Mouse (Mus musculus) olfactory bulb, adult 2 months (tissue): ENCODE data around the gene Morn3. TPM values are rescaled to one million over a fixed set of nuclear protein-coding genes. Genes with fewer than 3 reads are reported as not detected.

ENCODE experiments used
- H3K27ac ChIP-seq: fragments of 200-500 bp; 2 replicates; pipeline ENCODE4 v1.5.1; 2012; ENCODE audit warnings: low read depth, low read length; ENCODE audit not compliant: insufficient read depth
- H3K4me1 ChIP-seq: fragments of 200-500 bp; 2 replicates; pipeline ENCODE4 v1.6.1; 2012; ENCODE audit warnings: low read length; ENCODE audit not compliant: control insufficient read depth, insufficient read depth
- H3K4me3 ChIP-seq: fragments of 200-500 bp; 2 replicates; pipeline ENCODE4 v1.5.1; 2012; ENCODE audit warnings: mild to moderate bottlenecking, low read depth, low read length, moderate library complexity; ENCODE audit not compliant: insufficient read depth
- CTCF ChIP-seq: fragments of 200-500 bp; IDR thresholded peaks from 2 replicates; pipeline ENCODE4 v1.5.1; 2012; ENCODE audit warnings: low read depth, mild to moderate bottlenecking, low read length, moderate library complexity; ENCODE audit not compliant: insufficient read depth
- POLR2A ChIP-seq: fragments of 200-500 bp; IDR thresholded peaks from 2 replicates; pipeline ENCODE4 v1.6.1; 2012; ENCODE audit warnings: mild to moderate bottlenecking, low read depth, low read length, moderate library complexity; ENCODE audit not compliant: insufficient read depth
- WGBS: fragments of 180-500 bp; shearing (Covaris S2); methylation state at CpG from one replicate; pipeline ENCODE4 v1.1.7; 2018; 5-methylcytosine and 5-hydroxymethylcytosine counted together
- polyA plus RNA-seq: library from polyadenylated mRNA; stranded (reverse); fragments of >200 nt; gene quantifications from 2 replicates; pipeline ENCODE4 v1.2.4, GENCODE M21; 2012; ENCODE audit warnings: low replicate concordance; ENCODE audit not compliant: missing spikeins, insufficient read depth, insufficient read length

Gene Morn3
- polyA plus RNA-seq, 1 experiment = not detected

DNA sequence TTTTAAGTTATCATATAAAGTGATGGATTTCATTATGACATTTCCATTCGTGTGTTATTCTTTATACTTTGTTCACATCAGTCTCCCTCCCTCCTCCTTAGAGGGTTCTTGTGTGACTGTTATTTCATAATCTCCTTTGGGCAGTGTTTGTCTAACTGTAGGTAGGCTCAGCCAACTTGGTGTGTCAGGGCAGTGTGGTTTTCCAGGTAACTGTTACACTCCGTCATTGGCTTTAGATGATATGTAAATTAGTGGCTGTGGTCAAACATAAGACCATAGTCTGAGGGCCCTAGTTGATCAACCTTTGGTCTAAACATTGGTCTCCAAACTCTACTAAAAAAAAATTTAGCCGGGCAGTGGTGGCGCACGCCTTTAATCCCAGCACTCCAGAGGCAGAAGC, 26.4 kb downstream of the Morn3 start:
- 93% methylated on average over 5 of the region's 5 CpGs for whole genome bisulfite sequencing
- TF ChIP-seq CTCF (no peak), POLR2A (no peak)
- Histone ChIP-seq H3K4me3 (no peak overlapping the region), H3K4me1 (peaks cover 23% of the 10 kb centered on the region), H3K27ac (no peak overlapping the region)

DNA sequence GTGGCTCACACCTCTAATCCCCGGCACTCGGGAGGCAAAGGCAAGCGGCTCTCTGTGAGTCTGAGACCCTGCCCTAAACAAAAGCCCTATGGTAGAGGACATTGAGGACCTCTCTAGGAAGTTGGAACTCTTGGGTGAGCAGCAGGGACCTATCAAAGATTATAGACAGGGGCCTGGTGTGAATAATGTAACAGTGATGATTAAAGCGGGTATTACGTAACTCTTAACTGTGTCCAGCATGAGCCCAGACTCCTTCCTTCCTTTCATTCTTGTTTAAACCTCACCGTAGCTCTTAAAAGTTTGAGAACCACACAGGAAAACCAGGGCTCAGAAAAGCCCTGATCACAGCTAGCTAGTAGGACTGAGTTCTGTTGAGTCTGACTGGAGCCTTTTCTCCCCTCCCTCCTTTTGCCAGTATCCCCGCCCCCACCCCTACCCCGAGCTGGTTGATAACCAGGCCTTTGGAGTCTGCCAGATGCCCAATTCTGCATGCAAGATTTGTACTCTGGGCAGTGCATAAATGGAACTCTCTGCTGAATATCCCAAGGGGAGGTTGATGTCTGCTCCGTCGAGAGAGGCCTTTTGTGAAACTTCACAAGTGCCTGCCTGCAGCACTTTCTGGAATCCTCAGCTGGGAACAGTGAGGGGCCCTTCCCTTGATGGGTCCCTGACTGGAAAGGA, 27.3 kb downstream of the Morn3 start:
- Histone ChIP-seq H3K4me1 (peaks cover 21% of the 10 kb centered on the region), H3K4me3 (no peak overlapping the region), H3K27ac (peak overlapping the region; percentile 45; the same call in 1 of the 2 replicates)
- 54% methylated on average over 10 of the region's 10 CpGs for WGBS
- TF ChIP-seq CTCF = no peak
- TF ChIP-seq POLR2A = no peak

DNA sequence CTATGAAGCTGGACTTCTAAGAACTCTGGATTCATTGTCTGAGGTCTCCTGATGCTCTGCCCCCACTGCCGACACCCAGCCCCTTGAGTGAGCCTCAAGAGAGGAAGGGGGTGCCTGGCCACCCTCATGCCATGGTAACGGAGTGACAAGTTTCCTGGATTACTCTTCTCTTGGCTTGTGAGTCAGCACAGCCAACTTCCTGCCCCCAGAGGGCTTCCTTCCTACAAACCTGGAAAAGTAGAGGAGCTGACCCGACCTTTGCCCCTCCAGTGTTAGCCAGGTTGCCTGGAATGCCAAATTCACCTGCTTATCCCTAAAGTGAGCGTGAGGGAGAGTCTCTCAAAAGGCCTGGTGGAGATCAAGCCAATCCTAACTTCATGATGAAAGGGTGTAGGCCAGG, 29.3 kb downstream of the Morn3 start:
- TF ChIP-seq CTCF (no peak), POLR2A (no peak)
- H3K4me1 ChIP-seq = peaks cover 23% of the 10 kb centered on the region
- no peak overlapping the region for H3K27ac ChIP-seq
- no peak overlapping the region for H3K4me3 ChIP-seq
- WGBS = 83% methylated on average over 4 of the region's 4 CpGs

DNA sequence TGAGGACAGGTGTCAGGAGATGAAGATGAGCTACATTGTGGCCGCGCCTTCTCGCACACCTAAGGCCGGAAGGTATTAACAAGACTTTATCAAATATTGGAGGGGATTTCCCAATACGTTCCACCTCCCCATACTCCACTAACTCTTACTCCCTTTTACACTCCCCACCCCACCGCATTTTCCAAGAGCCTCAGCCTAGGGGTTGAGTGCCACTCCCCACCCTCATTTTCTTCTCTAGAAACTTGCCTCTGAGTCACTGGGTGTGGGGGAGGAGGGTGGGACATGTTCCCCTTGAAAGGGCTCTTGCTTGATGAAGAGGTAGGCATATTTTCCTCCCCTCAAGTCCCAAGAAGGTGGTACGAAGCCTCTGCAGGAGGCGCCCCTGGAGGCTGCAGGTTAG, 30.9 kb downstream of the Morn3 start:
- WGBS = 22% methylated on average over 8 of the region's 8 CpGs
- TF ChIP-seq CTCF = no peak
- no peak for TF ChIP-seq POLR2A
- H3K4me3 ChIP-seq = peak overlapping the region; percentile 64
- H3K27ac ChIP-seq = no peak overlapping the region
- peaks cover 23% of the 10 kb centered on the region for H3K4me1 ChIP-seq

DNA sequence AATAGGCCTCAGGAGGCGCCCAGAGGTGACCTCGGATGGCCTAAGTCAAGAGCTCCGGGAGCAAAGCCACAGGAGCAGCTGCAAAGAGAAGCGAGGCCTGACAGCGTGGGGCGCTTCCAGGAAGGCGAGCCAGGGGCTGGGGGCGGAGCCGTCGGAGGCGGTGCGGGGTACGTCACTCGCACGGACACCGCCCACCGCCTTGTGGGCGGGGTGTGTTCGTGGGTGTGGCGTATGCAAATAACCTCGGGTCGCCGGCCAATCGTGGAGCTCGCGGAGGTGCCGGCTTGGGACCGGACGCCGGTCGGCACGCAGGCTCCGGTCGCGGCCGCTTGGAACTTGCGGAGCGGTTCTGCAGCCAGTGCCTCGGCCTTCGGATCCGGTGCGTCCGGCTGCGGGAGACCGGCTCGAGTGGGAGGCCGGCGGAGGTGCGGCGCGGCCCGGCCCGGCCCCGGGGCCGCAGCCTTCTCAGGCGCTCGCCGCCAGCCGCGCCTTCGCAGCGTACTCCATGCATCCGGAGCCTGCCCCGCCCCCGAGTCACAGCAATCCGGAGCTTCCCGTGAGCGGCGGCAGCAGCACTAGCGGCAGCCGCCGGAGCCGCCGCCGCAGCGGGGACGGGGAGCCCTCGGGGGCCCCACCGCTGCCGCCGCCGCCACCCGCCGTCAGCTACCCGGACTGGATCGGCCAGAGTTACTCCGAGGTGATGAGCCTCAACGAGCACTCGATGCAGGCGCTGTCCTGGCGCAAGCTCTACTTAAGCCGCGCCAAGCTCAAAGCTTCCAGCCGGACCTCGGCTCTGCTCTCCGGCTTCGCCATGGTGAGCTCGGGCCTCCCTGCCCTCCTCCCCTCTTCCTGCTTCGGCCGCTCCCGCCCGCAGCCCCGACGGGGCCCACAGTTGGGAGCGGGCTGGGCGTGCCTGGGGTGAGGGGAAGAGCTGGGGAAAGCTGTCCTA, 31.8 kb downstream of the Morn3 start, which contains the start of gene Orai1:
Orai1 (plus strand) TSS at position 322 of the 949 bp plus-strand sequence.
- peak within 1 kb of the TSS; percentile 64 for H3K4me3 ChIP-seq
- WGBS = under 1% methylated on average over 106 of the region's 106 CpGs
- peak within 1 kb of the TSS; percentile 83 for H3K27ac ChIP-seq
- TF ChIP-seq CTCF = no peak
- peak; percentile 55 for TF ChIP-seq POLR2A
- H3K4me1 ChIP-seq = peaks cover 23% of the 10 kb centered on the region

DNA sequence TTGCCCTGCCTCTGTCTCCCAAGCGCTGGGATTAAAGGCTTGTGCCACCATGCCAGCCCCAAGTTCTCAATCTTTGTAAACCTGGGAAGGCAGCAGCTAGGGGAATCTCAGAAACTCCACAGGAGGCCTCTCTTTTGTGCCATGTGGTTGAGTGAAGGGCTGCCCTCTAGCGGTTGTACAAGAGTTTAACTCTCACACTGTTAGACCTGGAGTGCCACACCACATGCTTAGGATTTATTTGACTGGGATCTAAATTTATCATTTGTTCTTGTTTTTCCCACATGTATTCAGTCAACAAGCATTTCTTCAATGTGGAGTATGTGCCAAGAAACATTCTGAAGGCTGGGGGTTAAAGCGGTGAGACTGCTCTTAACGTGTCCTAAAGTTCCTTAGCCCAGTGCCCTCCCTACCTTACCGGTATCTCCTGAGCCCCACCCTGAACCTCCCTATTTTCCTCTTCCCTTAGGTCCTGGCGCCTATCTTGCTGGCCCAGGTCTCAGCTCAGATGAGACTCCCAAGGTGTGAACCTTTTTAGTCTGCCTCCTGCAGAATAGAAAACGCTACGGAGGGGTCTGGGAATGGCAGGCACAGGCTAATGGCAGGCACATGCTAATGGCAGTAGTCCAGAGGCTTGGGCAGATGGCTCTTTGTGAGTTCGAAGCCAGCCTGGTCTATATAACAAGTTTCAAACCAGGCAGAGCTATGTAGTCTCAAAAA, 33.1 kb downstream of the Morn3 start:
- Histone ChIP-seq H3K4me1 (peaks cover 17% of the 10 kb centered on the region), H3K4me3 (no peak overlapping the region), H3K27ac (no peak overlapping the region)
- TF ChIP-seq CTCF = no peak
- TF ChIP-seq POLR2A = no peak
- WGBS = 59% methylated on average over 9 of the region's 9 CpGs

DNA sequence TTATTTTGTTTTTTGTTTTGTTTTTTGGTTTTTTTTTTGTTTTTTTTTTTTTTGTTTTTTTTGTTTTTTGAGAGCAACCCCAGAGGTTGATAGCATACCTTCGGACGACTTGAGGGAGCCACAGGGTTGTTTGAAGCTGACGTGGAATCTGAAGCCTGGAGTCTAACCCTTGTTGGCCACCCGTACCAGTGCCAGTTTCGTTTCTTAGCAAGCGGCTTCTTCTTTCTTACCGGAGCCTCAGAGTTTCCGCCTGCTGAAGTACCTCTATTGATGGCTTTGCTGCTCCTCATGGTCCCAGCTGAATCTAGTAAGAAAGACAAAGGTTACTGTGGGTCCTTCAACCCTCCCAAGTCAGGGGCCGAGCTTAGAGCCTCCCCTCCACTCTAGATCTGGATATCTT, 35.1 kb downstream of the Morn3 start:
- no peak overlapping the region for H3K27ac ChIP-seq
- TF ChIP-seq CTCF (no peak), POLR2A (no peak)
- peaks cover 12% of the 10 kb centered on the region for H3K4me1 ChIP-seq
- H3K4me3 ChIP-seq = no peak overlapping the region
- 93% methylated on average over 9 of the region's 9 CpGs for WGBS

DNA sequence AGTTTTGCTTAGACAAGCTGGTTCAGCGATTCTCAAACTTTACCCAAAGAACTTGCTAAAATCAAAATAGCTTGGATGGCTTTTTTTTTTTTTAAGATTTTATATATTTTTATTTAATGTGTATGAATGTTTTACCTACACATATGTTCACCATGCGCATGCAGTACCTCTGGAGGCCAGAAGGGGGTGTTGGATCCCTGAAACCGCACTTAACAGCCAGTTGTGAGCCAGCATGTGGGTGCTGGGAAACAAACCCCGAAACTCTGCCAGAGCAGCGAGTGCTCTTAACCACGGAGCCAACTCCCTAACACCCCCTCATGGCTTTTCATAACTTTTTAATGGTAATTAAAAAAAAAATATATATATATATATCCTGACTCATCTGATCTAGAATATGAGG, 36.0 kb downstream of the Morn3 start:
- TF ChIP-seq CTCF = no peak
- 90% methylated on average over 6 of the region's 6 CpGs for WGBS
- peaks cover 9% of the 10 kb centered on the region for H3K4me1 ChIP-seq
- no peak overlapping the region for H3K4me3 ChIP-seq
- H3K27ac ChIP-seq = no peak overlapping the region

DNA sequence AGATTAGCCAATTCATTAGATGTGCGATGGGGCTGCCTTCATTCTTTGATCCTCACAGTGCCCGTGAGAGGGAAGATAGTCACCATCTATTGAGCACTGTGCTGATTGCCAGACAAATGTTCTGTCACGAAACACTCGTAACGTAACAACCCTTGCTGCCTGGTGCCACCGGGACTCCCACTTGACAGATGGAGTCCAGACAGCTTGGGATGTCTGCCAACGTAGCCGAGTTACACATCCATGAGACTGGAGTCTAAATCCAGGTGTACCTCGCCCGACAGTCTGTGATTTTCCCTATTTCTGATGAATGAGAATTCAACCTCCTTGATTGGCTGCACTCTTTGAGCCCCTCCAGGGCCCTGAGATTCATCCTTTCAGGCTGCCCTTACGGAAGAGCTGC, 36.9 kb downstream of the Morn3 start:
- 76% methylated on average over 11 of the region's 11 CpGs for WGBS
- Histone ChIP-seq H3K4me3 (no peak overlapping the region), H3K4me1 (peaks cover 5% of the 10 kb centered on the region), H3K27ac (no peak overlapping the region)
- TF ChIP-seq CTCF (no peak), POLR2A (no peak)
